Mouse (Mus musculus): Measurements from ENCODE around the gene Ttc7b.

- TF ChIP-seq CTCF (IDR thresholded peaks at IDR 0.05; ENCODE audit: low read depth, low read length) (no peak), POLR2A (IDR thresholded peaks at IDR 0.05; ENCODE audit: extremely low read depth, insufficient read depth, low read length) (no peak)
Measured at GRCm38 (mm10) chr12:100328557-100328956, 192.1 kb downstream of the Ttc7b start.
